ENCODE assay signal across 28 mouse cellular contexts in genomic region chr3:84173581-84174154, GRCm38 (mm10). TPM values are rescaled to one million over a fixed set of nuclear protein-coding genes. Genes with fewer than 3 reads are reported as not detected.
DNase-seq lines count a peak whose midpoint lies in the region; ATAC-seq and TF ChIP-seq lines count a peak whose summit lies in the region.
"Had no signal": no experiment of that assay in that cellular context is flagged by ENCODE, and none has a peak within 500 bp of the region (broad histone marks: within the 10 kb centered on the region; RNA-seq: fewer than 3 reads in every experiment).

Gm6525 (plus strand) TSS chr3:84174104.

- TF ChIP-seq POLR2A in bone marrow, adult 2 months (IDR thresholded peaks at IDR 0.05; ENCODE audit: borderline replicate concordance, control insufficient read depth, low read depth, low read length) = no peak

- peaks cover 58% of the 10 kb centered on the region for H3K36me3 ChIP-seq in forebrain, embryonic 15.5 days
- H3K36me3 ChIP-seq in forebrain, embryonic 14.5 days (ENCODE audit: control insufficient read depth, insufficient read depth, low read length) = peaks cover 70% of the 10 kb centered on the region
- 0 out of 2 replicates have a peak, but pooled peaks cover 9% of the 10 kb centered on the region for H3K36me3 ChIP-seq in kidney, postnatal 0 days (ENCODE audit: insufficient read depth, low read length)
- no peaks in the 10 kb centered on the region for H3K36me3 ChIP-seq in liver, embryonic 11.5 days (ENCODE audit: control insufficient read depth, insufficient read depth, low read length)
- H3K36me3 ChIP-seq: G1E had no signal

- H3K4me3 ChIP-seq in forebrain, embryonic 15.5 days = no peak within 1 kb of the TSS
- no peak within 1 kb of the TSS for H3K4me3 ChIP-seq in forebrain, embryonic 14.5 days (ENCODE audit: low read depth, low read length)
- no peak within 1 kb of the TSS for H3K4me3 ChIP-seq in kidney, postnatal 0 days (replicated peaks; ENCODE audit: low read depth, low read length)
- no peak within 1 kb of the TSS for H3K4me3 ChIP-seq in bone marrow, adult 2 months (replicated peaks; ENCODE audit: control insufficient read depth, low read depth, low read length)
- no peak within 1 kb of the TSS for H3K4me3 ChIP-seq in liver, embryonic 11.5 days (ENCODE audit: low read depth, low read length)
- H3K4me3 ChIP-seq: embryonic facial prominence, embryonic 10.5 days; embryonic facial prominence, embryonic 12.5 days; forebrain, embryonic 10.5 days; forebrain, embryonic 12.5 days had no signal

- DNase-seq in forebrain, embryonic 14.5 days (ENCODE audit: low spot score) = no peak
- peak; percentile 19 for DNase-seq in kidney, postnatal 0 days (ENCODE audit: low spot score)
- DNase-seq in kidney, adult 11 months = no peak
- peak; percentile 98 for DNase-seq in gonadal fat pad, adult 2 months (ENCODE audit: low read depth)
- no peak for DNase-seq in liver, embryonic 11.5 days (ENCODE audit: low spot score)
- DNase-seq: adrenal gland, adult 8-10 months; adrenal gland, postnatal 14 days; adrenal gland, postnatal 36 days; B cell, adult 2 months; cerebellum, adult 11 months; cerebellum, adult 18-20 months; cerebellum, adult 8-10 months; cerebellum, adult 9-11 months; cerebellum, postnatal 14 days; cerebellum, postnatal 36 days had no signal

- no peak within 1 kb of the TSS for H3K4me2 ChIP-seq in forebrain, embryonic 15.5 days (replicated peaks)
- no peak within 1 kb of the TSS for H3K4me2 ChIP-seq in forebrain, embryonic 14.5 days (ENCODE audit: low read length)
- H3K4me2 ChIP-seq in kidney, postnatal 0 days (ENCODE audit: low read length) = no peak within 1 kb of the TSS
- H3K4me2 ChIP-seq in liver, embryonic 11.5 days = no peak within 1 kb of the TSS
- H3K4me2 ChIP-seq: embryonic facial prominence, embryonic 12.5 days; forebrain, embryonic 12.5 days had no signal

- no peaks in the 10 kb centered on the region for H3K9me3 ChIP-seq in forebrain, embryonic 15.5 days
- no peaks in the 10 kb centered on the region for H3K9me3 ChIP-seq in forebrain, embryonic 14.5 days (replicated peaks; ENCODE audit: control insufficient read depth, low read length)
- no peaks in the 10 kb centered on the region for H3K9me3 ChIP-seq in kidney, postnatal 0 days (replicated peaks; ENCODE audit: low read length)
- no peaks in the 10 kb centered on the region for H3K9me3 ChIP-seq in liver, embryonic 11.5 days (ENCODE audit: control insufficient read depth, low read length)
- H3K9me3 ChIP-seq: embryonic facial prominence, embryonic 10.5 days; embryonic facial prominence, embryonic 12.5 days; forebrain, embryonic 10.5 days; forebrain, embryonic 12.5 days; G1E had no signal

- ATAC-seq in forebrain, embryonic 15.5 days (replicated peaks) = no peak
- ATAC-seq in forebrain, embryonic 14.5 days = no peak
- no peak for ATAC-seq in kidney, postnatal 0 days (replicated peaks; ENCODE audit: low FRiP score, low read depth)
- ATAC-seq in liver, embryonic 11.5 days (replicated peaks; ENCODE audit: low FRiP score) = no peak
- ATAC-seq: activated CD4-positive, CD25-positive, alpha-beta regulatory T cell, adult 4 months; CD4-positive, CD25-positive, alpha-beta regulatory T cell, adult 4 months; forebrain, embryonic 16.5 days; Patski had no signal

- H3K27ac ChIP-seq in forebrain, embryonic 15.5 days (replicated peaks) = peak within 1 kb of the TSS; percentile 32; the same call in 1 of the 2 replicates
- H3K27ac ChIP-seq in forebrain, embryonic 14.5 days (ENCODE audit: low read depth, low read length) = no peak within 1 kb of the TSS
- H3K27ac ChIP-seq in kidney, postnatal 0 days = no peak within 1 kb of the TSS
- H3K27ac ChIP-seq in bone marrow, adult 2 months (ENCODE audit: control insufficient read depth, insufficient read depth, low read depth, low read length, poor library complexity) = no peak within 1 kb of the TSS
- no peak within 1 kb of the TSS for H3K27ac ChIP-seq in liver, embryonic 11.5 days (ENCODE audit: low read depth, low read length)
- H3K27ac ChIP-seq: embryonic facial prominence, embryonic 10.5 days; embryonic facial prominence, embryonic 12.5 days; forebrain, embryonic 10.5 days; forebrain, embryonic 12.5 days had no signal

- H3K4me1 ChIP-seq in forebrain, embryonic 15.5 days = peaks cover 17% of the 10 kb centered on the region
- H3K4me1 ChIP-seq in forebrain, embryonic 14.5 days (ENCODE audit: control insufficient read depth, insufficient read depth, low read length) = peaks cover 8% of the 10 kb centered on the region; the same call in 1 of the 2 replicates
- no peaks in the 10 kb centered on the region for H3K4me1 ChIP-seq in kidney, postnatal 0 days (replicated peaks; ENCODE audit: insufficient read depth, low read length)
- H3K4me1 ChIP-seq in bone marrow, adult 2 months (ENCODE audit: control insufficient read depth, insufficient read depth, low read length) = no peaks in the 10 kb centered on the region; the same call in 1 of the 2 replicates
- no peaks in the 10 kb centered on the region for H3K4me1 ChIP-seq in liver, embryonic 11.5 days (replicated peaks; ENCODE audit: control insufficient read depth, insufficient read depth, low read length)
- H3K4me1 ChIP-seq: embryonic facial prominence, embryonic 12.5 days had no signal

- WGBS in forebrain, embryonic 15.5 days = 59% methylated on average over 11 of the region's 11 CpGs
- WGBS in forebrain, embryonic 14.5 days = 52% methylated on average over 11 of the region's 11 CpGs
- 53% methylated on average over 11 of the region's 11 CpGs for WGBS in kidney, postnatal 0 days
- WGBS in bone marrow, adult 2 months = 77% methylated on average over 11 of the region's 11 CpGs
- 81% methylated on average over 11 of the region's 11 CpGs for WGBS in liver, embryonic 11.5 days

- H3K27me3 ChIP-seq in forebrain, embryonic 15.5 days = no peaks in the 10 kb centered on the region
- no peaks in the 10 kb centered on the region for H3K27me3 ChIP-seq in forebrain, embryonic 14.5 days (replicated peaks; ENCODE audit: control insufficient read depth, insufficient read depth, low read length)
- H3K27me3 ChIP-seq in kidney, postnatal 0 days (ENCODE audit: insufficient read depth, low read length) = no peaks in the 10 kb centered on the region
- H3K27me3 ChIP-seq in liver, embryonic 11.5 days (replicated peaks; ENCODE audit: control insufficient read depth, insufficient read depth, low read length) = no peaks in the 10 kb centered on the region
- H3K27me3 ChIP-seq: CH12.LX; embryonic facial prominence, embryonic 12.5 days; forebrain, embryonic 12.5 days; Patski had no signal

- TF ChIP-seq CTCF in kidney, postnatal 0 days (IDR thresholded peaks at IDR 0.05; ENCODE audit: low read depth) = no peak
- TF ChIP-seq CTCF in bone marrow, adult 2 months (IDR thresholded peaks at IDR 0.05; ENCODE audit: control insufficient read depth, insufficient read depth, low read length) = no peak

- no peak within 1 kb of the TSS for H3K9ac ChIP-seq in forebrain, embryonic 15.5 days (replicated peaks)
- H3K9ac ChIP-seq in forebrain, embryonic 14.5 days (ENCODE audit: low read length) = no peak within 1 kb of the TSS
- no peak within 1 kb of the TSS for H3K9ac ChIP-seq in kidney, postnatal 0 days (ENCODE audit: low read depth, low read length)
- H3K9ac ChIP-seq in liver, embryonic 11.5 days (ENCODE audit: low read depth, low read length) = no peak within 1 kb of the TSS
- H3K9ac ChIP-seq: embryonic facial prominence, embryonic 12.5 days; forebrain, embryonic 12.5 days had no signal

RNA-seq across cellular contexts. Expression of gene Gm6525, which starts in this region (rescaled TPM):
- 3.3 and 4.2 TPM in 2 replicates for polyA plus RNA-seq in forebrain, embryonic 15.5 days (2015; fragmentation: Nextera tagmentation; extraction: Ambion mirVana)
- polyA plus RNA-seq in forebrain, embryonic 14.5 days (2014; fragmentation: Nextera tagmentation; extraction: Ambion mirVana) = 0.87 and 0.97 TPM in 2 replicates
- polyA plus RNA-seq in kidney, postnatal 0 days (2015; fragmentation: Nextera tagmentation; extraction: Ambion mirVana) = 0.43 and 0.66 TPM in 2 replicates
- 2.8 and 13.8 TPM in 2 replicates for polyA plus RNA-seq in bone marrow, adult 2 months (2011; ENCODE audit: insufficient read depth, insufficient read length, low replicate concordance, missing spikeins)
- polyA plus RNA-seq in gonadal fat pad, adult 2 months (2012; rRNA removed) = not detected in 2 replicates
- 0.27 and 0.48 TPM in 2 replicates for polyA plus RNA-seq in liver, embryonic 11.5 days (2014; fragmentation: Nextera tagmentation; extraction: Ambion mirVana)
- polyA plus RNA-seq: activated CD4-positive, CD25-positive, alpha-beta regulatory T cell, adult 4 months; brain, embryonic 14.5 days; G1E had no signal

Comparison
In these comparisons a context has a peak if more than half of its experiments do, and no peak if none do; other contexts are left out.
1. Peak in DNase-seq in kidney, postnatal 0 days; RNA of the gene not detected or under 1 TPM.
2. Peak in DNase-seq in gonadal fat pad, adult 2 months; RNA of the gene not detected or under 1 TPM.